Mouse (Mus musculus): ENCODE measurements at regions not wholly inside any gene's neighbourhood (a gene's known extent, or its start where the extent isn't known, plus 50 kb on each side); places are given as distances from the start of the nearest gene placed in this dataset.

- Histone ChIP-seq H3K4me3 (replicated peaks) (no peak overlapping the region), H3K9me3 (no peaks in the 10 kb centered on the region), H3K4me1 (replicated peaks) (no peaks in the 10 kb centered on the region; the same call in 1 of the 2 replicates), H3K27me3 (no peaks in the 10 kb centered on the region), H3K27ac (no peak overlapping the region), H3K4me2 (no peak overlapping the region), H3K36me3 (no peaks in the 10 kb centered on the region), H3K9ac (replicated peaks) (no peak overlapping the region)
- 92% methylated on average over 5 of the region's 5 CpGs for WGBS
- no peak for ATAC-seq (ENCODE audit: insufficient number of reproducible peaks, insufficient read depth, low FRiP score, low TSS enrichment, low read depth)
Measured at GRCm38 (mm10) chr10:98829051-98829450, 85.2 kb upstream of the Atp2b1 start.

- H3K4me2 ChIP-seq = no peak overlapping the region
- no peak overlapping the region for H3K27ac ChIP-seq
- H3K9me3 ChIP-seq = no peaks in the 10 kb centered on the region
- WGBS = 38% methylated on average over 7 of the region's 7 CpGs
- no peak overlapping the region for H3K4me3 ChIP-seq (replicated peaks)
- ATAC-seq (ENCODE audit: insufficient number of reproducible peaks, insufficient read depth, low FRiP score, low TSS enrichment, low read depth) = no peak
- H3K4me1 ChIP-seq (replicated peaks) = no peaks in the 10 kb centered on the region; the same call in 1 of the 2 replicates
- no peak overlapping the region for H3K9ac ChIP-seq (replicated peaks)
- H3K36me3 ChIP-seq = no peaks in the 10 kb centered on the region
- H3K27me3 ChIP-seq = no peaks in the 10 kb centered on the region
Measured at GRCm38 (mm10) chr10:98831488-98831887, 82.7 kb upstream of the Atp2b1 start.

DNA sequence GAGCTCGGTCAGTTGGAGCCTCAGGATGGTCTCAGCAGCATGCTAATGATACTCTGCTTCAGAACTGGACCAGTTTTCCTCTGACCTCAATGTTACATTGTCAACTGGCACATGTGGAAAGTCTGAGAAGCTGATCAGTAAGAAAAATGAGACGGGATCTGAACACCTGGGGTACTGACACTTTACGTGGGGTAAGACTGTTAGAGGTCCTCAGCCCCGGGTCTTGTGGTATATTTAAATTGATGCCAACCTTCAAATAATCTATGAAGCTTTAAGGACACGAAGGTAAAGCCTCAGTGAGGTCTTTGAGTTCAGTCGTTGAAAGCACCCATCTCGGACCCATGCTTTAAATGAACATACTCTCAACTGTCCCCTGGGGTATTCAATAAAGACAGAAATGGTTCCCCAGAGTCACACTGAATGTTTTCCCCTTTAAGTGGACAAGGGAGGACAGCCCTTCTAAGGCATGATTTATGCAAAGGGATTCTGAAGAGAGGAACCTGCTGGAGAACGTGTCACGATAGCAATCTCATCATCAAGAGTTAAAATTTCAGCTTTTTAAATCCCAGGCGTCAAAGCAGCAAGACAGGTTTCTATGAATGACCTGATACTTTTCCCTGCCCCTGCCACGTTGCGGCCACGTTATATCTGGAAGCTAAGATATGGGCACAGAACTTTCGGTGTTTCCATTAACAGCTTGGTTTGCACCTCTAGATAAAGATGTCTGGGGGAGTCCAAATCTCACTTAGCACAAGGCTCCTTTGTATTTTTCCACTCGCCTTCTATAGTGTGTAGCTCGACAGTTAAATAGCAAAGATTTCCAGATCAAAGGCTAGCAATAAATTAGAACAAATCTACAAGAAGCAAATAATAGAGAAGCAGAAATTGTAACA is 76.7 kb upstream of the Atp2b1 start:
- no peak overlapping the region for H3K4me2 ChIP-seq
- no peaks in the 10 kb centered on the region for H3K36me3 ChIP-seq
- H3K27ac ChIP-seq = no peak overlapping the region
- H3K27me3 ChIP-seq = no peaks in the 10 kb centered on the region
- H3K9ac ChIP-seq (replicated peaks) = no peak overlapping the region
- 73% methylated on average over 16 of the region's 16 CpGs for WGBS
- no peak for ATAC-seq (ENCODE audit: insufficient number of reproducible peaks, insufficient read depth, low FRiP score, low TSS enrichment, low read depth)
- H3K4me3 ChIP-seq (replicated peaks) = no peak overlapping the region
- no peaks in the 10 kb centered on the region for H3K9me3 ChIP-seq
- H3K4me1 ChIP-seq (replicated peaks) = no peaks in the 10 kb centered on the region

DNA sequence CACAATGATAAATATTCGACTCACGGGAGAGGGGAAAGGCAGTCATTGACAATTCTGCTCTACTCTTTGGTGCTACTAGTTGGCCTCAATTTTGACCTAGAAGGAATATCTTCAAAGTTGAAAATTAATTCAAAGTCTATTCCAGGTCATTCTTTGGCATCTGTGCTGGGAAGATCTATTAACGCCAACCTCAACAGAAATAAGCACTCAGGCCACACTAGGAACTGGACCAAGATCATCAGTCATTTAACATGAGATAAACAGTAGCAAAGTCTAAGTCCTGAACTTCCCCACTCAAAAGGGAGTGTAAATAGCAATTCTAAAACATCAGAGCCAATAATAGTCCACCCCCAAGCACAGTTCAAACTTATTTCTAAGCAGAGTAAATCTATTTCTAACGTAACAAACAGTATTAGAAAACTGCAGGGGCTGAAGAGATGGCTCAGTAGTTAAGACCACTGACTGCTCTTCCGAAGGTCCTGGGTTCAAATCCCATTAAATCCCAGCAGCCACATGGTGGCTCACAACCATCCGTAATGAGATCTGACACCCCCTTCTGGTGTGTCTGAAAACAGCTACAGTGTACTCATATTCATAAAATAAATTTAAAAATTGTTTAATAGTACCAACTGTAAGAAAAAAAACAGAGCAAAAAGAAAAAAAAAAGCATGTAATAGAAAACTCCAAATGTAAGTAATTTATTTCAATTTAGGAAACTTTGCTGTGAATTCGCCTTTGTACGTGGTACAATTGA is 75.1 kb upstream of the Atp2b1 start:
- Histone ChIP-seq H3K9ac (replicated peaks) (no peak overlapping the region), H3K4me2 (no peak overlapping the region), H3K27ac (no peak overlapping the region), H3K27me3 (no peaks in the 10 kb centered on the region), H3K36me3 (no peaks in the 10 kb centered on the region), H3K4me3 (replicated peaks) (no peak overlapping the region), H3K9me3 (peaks cover 13% of the 10 kb centered on the region), H3K4me1 (replicated peaks) (no peaks in the 10 kb centered on the region)
- ATAC-seq (ENCODE audit: insufficient number of reproducible peaks, insufficient read depth, low FRiP score, low TSS enrichment, low read depth) = no peak
- WGBS = 91% methylated on average over 8 of the region's 8 CpGs

GRCm38 (mm10) chr10:98839963-98840362 is 74.2 kb upstream of the Atp2b1 start:
- Histone ChIP-seq H3K4me3 (replicated peaks) (no peak overlapping the region), H3K4me2 (no peak overlapping the region), H3K27ac (no peak overlapping the region), H3K36me3 (no peaks in the 10 kb centered on the region), H3K4me1 (replicated peaks) (no peaks in the 10 kb centered on the region), H3K9me3 (peaks cover 21% of the 10 kb centered on the region), H3K27me3 (no peaks in the 10 kb centered on the region), H3K9ac (replicated peaks) (no peak overlapping the region)
- WGBS = 90% methylated on average over 11 of the region's 11 CpGs
- ATAC-seq (ENCODE audit: insufficient number of reproducible peaks, insufficient read depth, low FRiP score, low TSS enrichment, low read depth) = no peak

- Histone ChIP-seq H3K27me3 (no peaks in the 10 kb centered on the region), H3K9me3 (peaks cover 21% of the 10 kb centered on the region), H3K4me1 (replicated peaks) (no peaks in the 10 kb centered on the region), H3K4me3 (replicated peaks) (no peak overlapping the region), H3K27ac (no peak overlapping the region), H3K36me3 (no peaks in the 10 kb centered on the region), H3K4me2 (no peak overlapping the region), H3K9ac (replicated peaks) (no peak overlapping the region)
- 75% methylated on average over 8 of the region's 8 CpGs for WGBS
- ATAC-seq (ENCODE audit: insufficient number of reproducible peaks, insufficient read depth, low FRiP score, low TSS enrichment, low read depth) = no peak
Measured at GRCm38 (mm10) chr10:98840411-98840810, 73.8 kb upstream of the Atp2b1 start.

DNA sequence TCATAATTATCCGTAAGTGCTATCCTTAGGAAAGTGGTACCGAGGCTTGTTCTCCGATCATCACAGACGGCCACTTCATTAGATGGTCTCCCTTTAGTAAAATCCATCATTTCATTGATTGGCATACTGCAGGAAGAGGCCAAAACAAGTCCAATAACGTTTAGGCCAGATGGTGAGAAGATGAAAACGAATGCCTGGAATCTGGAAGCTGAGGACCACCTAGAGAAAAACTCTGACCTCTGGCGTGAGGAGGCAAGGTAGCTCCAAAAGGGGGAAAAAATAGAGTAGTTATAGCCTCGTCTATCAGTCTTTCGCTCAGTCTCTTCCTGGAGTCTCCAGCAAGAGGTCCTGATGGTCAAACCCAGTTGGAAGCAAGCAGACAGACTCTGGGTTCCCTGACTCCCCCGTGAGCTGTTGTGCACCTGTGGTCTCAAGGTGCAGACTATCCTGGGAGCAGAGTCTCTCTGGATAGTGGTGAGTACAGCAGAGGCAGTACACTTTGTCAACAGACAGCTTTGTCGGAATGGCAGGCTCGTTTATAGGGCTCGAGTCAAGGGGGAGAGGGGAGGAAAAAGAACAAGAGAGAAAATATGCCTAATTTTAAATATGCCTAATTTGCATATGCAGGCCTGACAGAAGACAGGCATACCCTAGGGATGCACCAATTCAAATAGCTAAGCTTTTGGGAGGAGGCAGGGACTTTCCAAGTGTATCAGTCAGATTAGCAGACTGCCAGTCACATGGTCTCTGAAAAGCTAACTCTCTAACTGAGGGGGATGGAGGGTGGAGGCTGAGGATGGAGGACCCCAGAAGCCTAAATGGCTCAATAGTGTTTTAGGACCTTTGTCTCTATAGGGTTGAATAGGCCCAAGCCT is 73.0 kb upstream of the Atp2b1 start:
- no peak overlapping the region for H3K27ac ChIP-seq
- no peak for ATAC-seq (ENCODE audit: insufficient number of reproducible peaks, insufficient read depth, low FRiP score, low TSS enrichment, low read depth)
- 75% methylated on average over 13 of the region's 13 CpGs for WGBS
- H3K9me3 ChIP-seq = peaks cover 21% of the 10 kb centered on the region
- no peak overlapping the region for H3K4me3 ChIP-seq (replicated peaks)
- H3K9ac ChIP-seq (replicated peaks) = no peak overlapping the region
- no peaks in the 10 kb centered on the region for H3K4me1 ChIP-seq (replicated peaks)
- H3K27me3 ChIP-seq = no peaks in the 10 kb centered on the region
- H3K36me3 ChIP-seq = no peaks in the 10 kb centered on the region
- no peak overlapping the region for H3K4me2 ChIP-seq

DNA sequence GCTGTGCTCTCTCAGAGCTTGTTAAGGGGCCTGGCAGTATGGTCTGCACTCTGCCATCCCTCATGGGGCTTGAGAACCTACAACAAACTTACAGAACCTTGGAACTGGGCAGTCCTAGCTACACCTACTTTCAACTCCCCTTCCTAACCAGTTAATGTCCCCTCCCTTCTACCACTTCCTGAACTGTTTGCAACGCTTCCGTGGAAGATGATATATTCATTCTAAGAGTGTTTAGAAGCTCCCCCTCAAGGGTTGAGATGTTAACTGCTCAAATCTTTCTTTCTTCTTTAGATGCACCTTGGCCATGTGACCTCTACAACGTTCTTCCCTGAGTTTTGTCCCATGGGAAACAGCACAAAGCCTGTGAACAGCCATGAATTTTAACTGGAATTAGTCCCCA is 72.3 kb upstream of the Atp2b1 start:
- Histone ChIP-seq H3K36me3 (no peaks in the 10 kb centered on the region), H3K27ac (no peak overlapping the region), H3K4me3 (replicated peaks) (no peak overlapping the region), H3K4me2 (no peak overlapping the region), H3K9me3 (peaks cover 21% of the 10 kb centered on the region), H3K4me1 (replicated peaks) (no peaks in the 10 kb centered on the region), H3K27me3 (no peaks in the 10 kb centered on the region), H3K9ac (replicated peaks) (no peak overlapping the region)
- no peak for ATAC-seq (ENCODE audit: insufficient number of reproducible peaks, insufficient read depth, low FRiP score, low TSS enrichment, low read depth)
- WGBS = 83% methylated on average over 3 of the region's 3 CpGs

- H3K4me3 ChIP-seq (replicated peaks) = no peak overlapping the region
- H3K27ac ChIP-seq = no peak overlapping the region
- H3K36me3 ChIP-seq = no peaks in the 10 kb centered on the region
- WGBS = 96% methylated on average over 1 of the region's 1 CpGs
- no peaks in the 10 kb centered on the region for H3K4me1 ChIP-seq (replicated peaks)
- peaks cover 21% of the 10 kb centered on the region for H3K9me3 ChIP-seq
- H3K4me2 ChIP-seq = no peak overlapping the region
- no peak for ATAC-seq (ENCODE audit: insufficient number of reproducible peaks, insufficient read depth, low FRiP score, low TSS enrichment, low read depth)
- no peak overlapping the region for H3K9ac ChIP-seq (replicated peaks)
- H3K27me3 ChIP-seq = no peaks in the 10 kb centered on the region
Measured at GRCm38 (mm10) chr10:98842721-98843120, 71.5 kb upstream of the Atp2b1 start.

- Histone ChIP-seq H3K27me3 (no peaks in the 10 kb centered on the region), H3K9me3 (peaks cover 4% of the 10 kb centered on the region; the same call in 1 of the 2 replicates), H3K4me2 (no peak overlapping the region), H3K4me3 (replicated peaks) (no peak overlapping the region), H3K4me1 (replicated peaks) (no peaks in the 10 kb centered on the region), H3K9ac (replicated peaks) (no peak overlapping the region), H3K27ac (no peak overlapping the region), H3K36me3 (no peaks in the 10 kb centered on the region)
- ATAC-seq (ENCODE audit: insufficient number of reproducible peaks, insufficient read depth, low FRiP score, low TSS enrichment, low read depth) = no peak
- 86% methylated on average over 3 of the region's 3 CpGs for WGBS
Measured at GRCm38 (mm10) chr10:98849851-98850250, 64.4 kb upstream of the Atp2b1 start.

- Histone ChIP-seq H3K4me2 (no peak overlapping the region), H3K36me3 (no peaks in the 10 kb centered on the region), H3K4me1 (replicated peaks) (no peaks in the 10 kb centered on the region), H3K27ac (no peak overlapping the region), H3K27me3 (no peaks in the 10 kb centered on the region), H3K4me3 (replicated peaks) (no peak overlapping the region), H3K9ac (replicated peaks) (no peak overlapping the region), H3K9me3 (no peaks in the 10 kb centered on the region)
- no peak for ATAC-seq (ENCODE audit: insufficient number of reproducible peaks, insufficient read depth, low FRiP score, low TSS enrichment, low read depth)
- WGBS = 69% methylated on average over 3 of the region's 3 CpGs
Measured at GRCm38 (mm10) chr10:98857395-98857794, 56.8 kb upstream of the Atp2b1 start.

Data from limb, embryonic 12.5 days (tissue).